12 mouse cellular contexts compared by ENCODE assay signal in genomic region chr1:169674116-169674515, GRCm38 (mm10). TPM values are rescaled to one million over a fixed set of nuclear protein-coding genes. Genes with fewer than 3 reads are reported as not detected.
A peak's percentile ranks its signal among the peaks of the same experiment; 100 is the strongest.
DNase-seq lines count a peak whose midpoint lies in the region; ATAC-seq lines count a peak whose summit lies in the region.
"Had no signal": no experiment of that assay in that cellular context is flagged by ENCODE, and none has a peak within 500 bp of the region (broad histone marks: within the 10 kb centered on the region; RNA-seq: fewer than 3 reads in every experiment).

No protein-coding gene starts in this region.

- peak; percentile 18 to 24 for DNase-seq in adrenal gland, postnatal 36 days
- DNase-seq in adrenal gland, adult 18-20 months (ENCODE audit: low spot score in 2 of 2): no peak
- peak; percentile 18 to 19 for DNase-seq in left cerebral cortex, adult 18-20 months (ENCODE audit: low spot score in 2 of 2)
- no peak for DNase-seq in left cerebral cortex, postnatal 36 days (ENCODE audit: low spot score in 2 of 2)
- peak; percentile 43 for DNase-seq in NIH3T3 (ENCODE audit: low read depth)
- DNase-seq in ovary, postnatal 36 days (ENCODE audit: low spot score): no peak
- DNase-seq in urinary bladder, adult 18-20 months (ENCODE audit: low spot score in 2 of 2): no peak

- no peaks in the 10 kb centered on the region for H3K36me3 ChIP-seq in lung, embryonic 16.5 days (ENCODE audit: control insufficient read depth, insufficient read depth, low read length)
- H3K36me3 ChIP-seq: embryonic facial prominence, embryonic 12.5 days; limb, embryonic 10.5 days had no signal

- H3K9me3 ChIP-seq in lung, embryonic 16.5 days (ENCODE audit: control insufficient read depth, low read length): no peaks in the 10 kb centered on the region
- H3K9me3 ChIP-seq: embryonic facial prominence, embryonic 12.5 days; limb, embryonic 10.5 days had no signal

- ATAC-seq in lung, embryonic 16.5 days (ENCODE audit: low read depth): peak; percentile 31; the same call in 1 of the 2 replicates
- ATAC-seq: inflammation-experienced regulatory T-cells, adult 6 months; midbrain, embryonic 16.5 days had no signal

- H3K9ac ChIP-seq in lung, embryonic 16.5 days (ENCODE audit: low read length): no peak overlapping the region
- H3K9ac ChIP-seq: embryonic facial prominence, embryonic 12.5 days had no signal

- WGBS in lung, embryonic 16.5 days: 48% methylated on average over 3 of the region's 3 CpGs

- intact Hi-C loops in left cerebral cortex, postnatal 36 days (cut with DNase I): loop anchor here (5.0 kb wide), 1 partner anchor 73 kb away; the partner anchor contains the start of gene Rgs4

- H3K4me2 ChIP-seq in lung, embryonic 16.5 days (ENCODE audit: low read depth, low read length): no peak overlapping the region
- H3K4me2 ChIP-seq: embryonic facial prominence, embryonic 12.5 days had no signal

- H3K4me1 ChIP-seq in lung, embryonic 16.5 days (replicated peaks; ENCODE audit: control insufficient read depth, insufficient read depth, low read length): no peaks in the 10 kb centered on the region
- H3K4me1 ChIP-seq: limb, embryonic 10.5 days had no signal

- no peaks in the 10 kb centered on the region for H3K27me3 ChIP-seq in lung, embryonic 16.5 days (ENCODE audit: control insufficient read depth, insufficient read depth, low read depth, low read length)
- H3K27me3 ChIP-seq: embryonic facial prominence, embryonic 12.5 days had no signal

- no peak overlapping the region for H3K27ac ChIP-seq in lung, embryonic 16.5 days (ENCODE audit: low read length)
- H3K27ac ChIP-seq: embryonic facial prominence, embryonic 12.5 days; limb, embryonic 10.5 days had no signal

- H3K4me3 ChIP-seq in lung, embryonic 16.5 days (ENCODE audit: low read length): no peak overlapping the region
- H3K4me3 ChIP-seq: embryonic facial prominence, embryonic 12.5 days; limb, embryonic 10.5 days had no signal

RNA-seq across cellular contexts. Expression of gene Rgs5, which starts 18.8 kb away (rescaled TPM):
- total RNA-seq in adrenal gland, postnatal 36 days (2021): 10 to 100 TPM; 38.1 to 46.5 TPM
- 10 to 100 TPM; 26.0 to 66.4 TPM for total RNA-seq in adrenal gland, adult 18-20 months (2021)
- 10 to 100 TPM; 34.0 to 36.6 TPM for total RNA-seq in left cerebral cortex, adult 18-20 months (2021)
- total RNA-seq in left cerebral cortex, postnatal 36 days (2021): 10 to 100 TPM; 42.8 to 45.8 TPM
- 9.7 and 13.0 TPM in 2 replicates for polyA plus RNA-seq in lung, embryonic 16.5 days (2015; fragmentation: Nextera tagmentation; extraction: Ambion mirVana)

Comparison
In these comparisons a context has a peak if more than half of its experiments do, and no peak if none do; other contexts are left out.
1. DNase-seq: peak in adrenal gland, postnatal 36 days (2 of 2), left cerebral cortex, adult 18-20 months (2 of 2) and NIH3T3 (single experiment); none in adrenal gland, adult 18-20 months (0 of 2), left cerebral cortex, postnatal 36 days (0 of 2), ovary, postnatal 36 days (single experiment) and urinary bladder, adult 18-20 months (0 of 2).